Mouse (Mus musculus): ENCODE measurements around the gene Efna4.

DNA sequence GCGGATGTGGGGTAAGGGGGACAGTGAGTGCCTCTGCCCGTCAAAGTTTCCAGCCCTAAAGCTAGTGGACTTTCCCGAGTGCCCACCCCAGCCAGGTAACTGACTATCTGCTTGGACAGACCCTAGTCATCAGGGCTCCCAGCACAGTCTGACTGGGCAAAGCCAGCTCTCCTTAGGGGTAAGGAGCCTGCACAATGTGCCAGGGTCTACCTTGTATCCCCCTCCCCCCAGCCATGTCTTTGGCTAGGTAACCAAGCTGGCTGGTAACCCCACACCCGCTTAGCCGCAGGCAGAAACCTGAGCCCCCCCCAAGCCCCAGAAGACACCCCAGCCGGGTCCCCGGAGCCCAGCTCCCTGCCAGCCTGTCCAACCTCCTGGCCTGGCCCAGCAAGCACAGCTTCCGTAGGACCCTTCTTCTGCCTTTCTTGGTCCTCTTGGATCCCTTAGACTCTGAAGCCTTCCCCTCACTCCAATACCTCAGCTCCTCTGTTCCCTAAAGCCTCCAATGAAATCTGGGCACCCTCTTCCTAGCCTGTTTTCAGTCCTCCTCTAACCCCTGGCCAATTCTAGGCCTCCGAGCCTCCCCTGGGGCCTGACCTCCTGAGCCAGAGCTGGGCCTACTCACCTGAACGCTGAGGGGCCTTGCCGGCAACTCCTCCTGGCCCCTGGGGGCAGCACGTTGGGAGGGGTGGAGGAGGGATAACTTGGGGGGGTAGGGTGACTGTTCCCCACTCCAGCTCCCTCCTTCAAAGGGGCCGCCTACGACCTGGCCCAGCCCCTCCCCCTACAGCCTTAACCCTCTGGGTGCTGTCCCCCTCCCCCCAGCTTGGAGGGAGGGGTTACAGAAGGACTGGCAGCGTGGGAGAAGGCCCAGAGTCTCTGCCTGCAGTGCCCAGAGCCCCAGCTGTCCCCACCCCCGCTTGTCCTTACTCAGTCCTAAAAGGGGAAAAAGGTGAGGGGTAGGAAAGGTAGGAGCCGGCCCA lies 48.9 kb upstream of the Efna4 start:
- no peak for TF ChIP-seq CTCF (IDR thresholded peaks at IDR 0.05; ENCODE audit: extremely low read depth, insufficient read depth, low read length)
- no peak for TF ChIP-seq POLR2A (IDR thresholded peaks at IDR 0.05; ENCODE audit: extremely low read depth, insufficient read depth, low read length)

Data from cortical plate, adult 2 months (tissue).